Mouse (Mus musculus) lung, adult 2 months (tissue): ENCODE results near the gene Zbtb20. TPM values are rescaled to one million over a fixed set of nuclear protein-coding genes. Genes with fewer than 3 reads are reported as not detected.

Source experiments
- DNase-seq: peaks from one replicate; pipeline ENCODE4 v3.0.0; 2022
- H3K4me1 ChIP-seq: fragments of 200-500 bp; 2 replicates; pipeline ENCODE4 v1.6.1; 2011; ENCODE audit warnings: low read length; ENCODE audit not compliant: control insufficient read depth, insufficient read depth
- H3K4me3 ChIP-seq: fragments of 200-500 bp; replicated peaks from 2 replicates; pipeline ENCODE3; 2011; ENCODE audit warnings: low read depth, mild to moderate bottlenecking, control low read depth, low read length; ENCODE audit errors: extremely low read depth
- CTCF ChIP-seq: fragments of 200-500 bp; IDR thresholded peaks from 2 replicates; pipeline ENCODE4 v1.5.1; 2011; ENCODE audit warnings: mild to moderate bottlenecking, low read length, control low read depth; ENCODE audit not compliant: insufficient read depth
- POLR2A ChIP-seq: fragments of 200-500 bp; IDR thresholded peaks from 2 replicates; pipeline ENCODE4 v1.6.1; 2011; ENCODE audit warnings: low read depth, mild to moderate bottlenecking, control low read depth, low read length, borderline replicate concordance; ENCODE audit errors: extremely low read depth
- WGBS: fragments of 180-500 bp; shearing (Covaris S2); methylation state at CpG from one replicate; pipeline ENCODE4 v1.1.7; 2018; 5-methylcytosine and 5-hydroxymethylcytosine counted together
- polyA plus RNA-seq: library from polyadenylated mRNA; depleted of rRNA; stranded (reverse); fragments of >200 nt; gene quantifications from 2 replicates; pipeline ENCODE4 v1.2.3, GENCODE M21; 2012

Gene Zbtb20
- polyA plus RNA-seq, 1 experiment, result 30.7 TPM

DNA sequence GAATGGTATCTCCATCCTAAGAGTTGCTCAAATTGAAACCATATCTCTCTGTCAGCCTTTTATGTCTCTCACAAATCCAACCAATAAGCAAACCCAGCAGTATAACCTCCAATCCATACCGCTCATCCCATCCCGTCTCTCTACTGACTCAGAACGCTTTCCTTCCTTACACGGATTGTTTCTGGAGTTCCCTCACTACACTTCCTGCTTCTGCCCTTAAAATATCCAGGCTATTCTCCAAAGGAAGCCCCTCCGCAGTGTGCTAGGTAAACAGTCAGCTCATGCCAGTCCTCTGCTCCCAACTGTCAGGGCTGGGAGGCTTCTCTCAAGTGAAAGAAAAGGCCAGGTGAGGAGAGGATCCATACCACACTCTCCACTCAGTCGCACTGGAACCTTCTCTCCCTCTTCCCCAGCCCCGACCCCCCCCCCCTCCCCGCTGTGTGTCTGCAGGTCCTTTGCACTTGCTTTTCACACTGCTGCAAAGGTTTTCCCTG is 563.2 kb downstream of the Zbtb20 start:
- TF ChIP-seq CTCF (no peak), POLR2A (no peak)
- H3K4me3 ChIP-seq, result no peak overlapping the region
- H3K4me1 ChIP-seq, result peaks cover 2% of the 10 kb centered on the region
- no peak for DNase-seq
- WGBS, result 44% methylated on average over 8 of the region's 8 CpGs

DNA sequence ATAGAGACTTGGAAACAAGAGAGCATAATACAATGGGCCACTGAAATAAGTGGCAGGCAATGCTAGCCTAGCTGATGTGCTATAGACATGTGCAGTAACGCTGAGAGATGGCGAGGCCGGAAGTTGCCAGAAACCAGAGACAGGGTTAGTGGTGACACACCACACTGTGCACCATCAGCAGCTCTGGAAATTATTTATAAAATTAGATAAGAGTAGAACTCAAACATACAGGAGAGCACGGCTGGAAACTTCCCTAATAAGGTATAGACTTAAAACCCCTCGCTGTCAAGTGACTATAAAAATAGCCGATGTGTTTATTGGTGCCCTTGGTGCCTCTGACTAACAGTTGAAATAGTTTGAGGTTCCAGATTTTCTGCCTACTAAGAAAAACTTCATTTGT is 565.7 kb downstream of the Zbtb20 start:
- no peak for TF ChIP-seq CTCF
- TF ChIP-seq POLR2A, result no peak
- Histone ChIP-seq H3K4me3 (no peak overlapping the region), H3K4me1 (peaks cover 2% of the 10 kb centered on the region)
- no peak for DNase-seq
- 75% methylated on average over 6 of the region's 6 CpGs for WGBS

DNA sequence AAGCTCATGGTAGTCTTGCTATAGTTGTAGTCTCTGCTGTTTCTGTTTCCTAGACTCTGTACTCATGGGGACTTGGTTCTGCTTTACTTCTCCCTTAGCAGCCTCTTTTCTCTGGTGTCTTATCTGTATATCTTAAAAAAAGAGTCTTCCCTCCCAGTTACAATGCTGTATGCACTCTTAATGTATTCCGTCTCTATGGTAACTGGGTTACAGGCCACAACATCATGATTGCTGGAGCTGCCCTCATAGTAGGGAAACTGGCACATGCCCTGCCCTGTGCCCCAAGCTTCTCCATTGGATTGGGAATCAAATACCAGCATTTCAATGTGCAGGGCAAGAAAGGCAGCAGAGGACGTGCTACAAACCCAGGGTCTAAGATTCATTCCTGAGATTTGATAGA is 567.4 kb downstream of the Zbtb20 start:
- 88% methylated on average over 2 of the region's 2 CpGs for WGBS

DNA sequence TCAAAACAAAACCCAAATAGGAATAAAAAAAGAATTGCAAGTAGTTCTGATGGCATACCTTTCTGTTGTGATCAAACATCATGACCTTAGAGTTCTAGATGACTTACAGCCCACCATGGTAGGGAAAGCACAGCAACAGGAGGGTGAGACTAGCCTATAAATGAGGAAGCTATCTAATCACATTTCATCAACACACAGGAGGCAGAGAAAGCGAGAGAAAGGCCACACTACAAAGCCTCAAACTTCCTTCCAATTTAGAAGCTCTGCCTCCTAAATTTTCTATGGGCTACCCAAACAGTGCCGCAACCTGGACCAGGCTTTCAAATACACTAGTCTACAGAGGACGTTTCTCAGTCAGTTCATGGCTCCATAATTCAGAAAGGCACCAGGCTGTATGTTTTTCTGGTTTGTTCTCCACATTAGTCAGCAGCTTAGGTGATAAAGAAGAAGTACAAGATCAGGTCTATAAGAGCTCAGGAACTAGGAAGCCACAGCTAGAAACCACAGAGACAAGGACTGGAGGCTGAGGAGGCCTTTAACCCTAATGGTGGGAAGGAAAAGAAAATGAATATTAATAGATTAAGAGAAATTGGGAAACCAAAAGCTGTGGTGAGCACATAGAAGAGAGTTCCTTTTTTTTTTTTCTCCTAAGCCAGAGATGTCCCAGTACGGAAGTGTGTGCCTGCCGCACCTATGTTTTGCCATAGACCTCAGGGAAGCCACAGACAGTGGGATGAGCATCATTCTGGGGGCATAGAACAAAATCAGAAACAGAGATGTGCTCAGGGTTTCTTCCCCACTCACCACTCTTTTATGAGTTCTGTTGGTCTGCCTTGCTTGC is 572.7 kb downstream of the Zbtb20 start:
- WGBS, result 87% methylated on average over 5 of the region's 5 CpGs
- no peaks in the 10 kb centered on the region; the same call in 1 of the 2 replicates for H3K4me1 ChIP-seq
- no peak overlapping the region for H3K4me3 ChIP-seq

More for the DNA sequence above, 567.4 kb downstream of the Zbtb20 start:
- Histone ChIP-seq H3K4me3 (no peak overlapping the region), H3K4me1 (peaks cover 2% of the 10 kb centered on the region)
- TF ChIP-seq CTCF (no peak), POLR2A (no peak)
- no peak for DNase-seq

DNA sequence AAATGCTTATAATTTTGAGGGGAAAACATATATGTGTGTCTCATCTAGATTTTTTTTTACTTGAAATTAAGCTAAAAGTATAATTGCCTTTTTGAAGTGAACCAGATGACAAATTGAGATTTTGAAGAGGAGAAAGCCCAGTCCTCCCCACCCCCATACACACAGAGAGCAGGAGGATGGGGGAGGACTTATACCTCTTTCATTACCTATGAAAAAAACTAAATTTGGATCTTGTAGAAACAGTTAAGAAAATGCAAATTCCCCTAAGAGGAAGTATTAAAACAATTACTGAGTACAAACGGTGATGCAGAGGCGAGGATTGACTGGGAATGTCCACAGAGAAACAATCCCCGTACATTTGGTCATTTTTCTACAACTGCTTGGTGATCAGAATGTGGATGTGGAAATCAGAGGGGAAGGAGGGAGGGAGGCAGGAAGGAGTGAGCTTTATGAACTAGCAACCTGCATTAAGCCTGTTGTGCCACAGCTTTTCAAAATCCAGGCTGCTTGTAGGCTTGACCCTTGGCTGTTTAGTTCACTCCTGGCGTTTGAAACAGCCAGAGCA is 578.8 kb downstream of the Zbtb20 start:
- 59% methylated on average over 4 of the region's 4 CpGs for WGBS
- TF ChIP-seq POLR2A (no peak), CTCF (no peak)
- no peak for DNase-seq
- Histone ChIP-seq H3K4me3 (no peak overlapping the region), H3K4me1 (0 out of 2 replicates have a peak, but pooled peaks cover 4% of the 10 kb centered on the region)

More for the DNA sequence above, 572.7 kb downstream of the Zbtb20 start:
- no peak for TF ChIP-seq CTCF
- no peak for TF ChIP-seq POLR2A
- DNase-seq, result no peak

DNA sequence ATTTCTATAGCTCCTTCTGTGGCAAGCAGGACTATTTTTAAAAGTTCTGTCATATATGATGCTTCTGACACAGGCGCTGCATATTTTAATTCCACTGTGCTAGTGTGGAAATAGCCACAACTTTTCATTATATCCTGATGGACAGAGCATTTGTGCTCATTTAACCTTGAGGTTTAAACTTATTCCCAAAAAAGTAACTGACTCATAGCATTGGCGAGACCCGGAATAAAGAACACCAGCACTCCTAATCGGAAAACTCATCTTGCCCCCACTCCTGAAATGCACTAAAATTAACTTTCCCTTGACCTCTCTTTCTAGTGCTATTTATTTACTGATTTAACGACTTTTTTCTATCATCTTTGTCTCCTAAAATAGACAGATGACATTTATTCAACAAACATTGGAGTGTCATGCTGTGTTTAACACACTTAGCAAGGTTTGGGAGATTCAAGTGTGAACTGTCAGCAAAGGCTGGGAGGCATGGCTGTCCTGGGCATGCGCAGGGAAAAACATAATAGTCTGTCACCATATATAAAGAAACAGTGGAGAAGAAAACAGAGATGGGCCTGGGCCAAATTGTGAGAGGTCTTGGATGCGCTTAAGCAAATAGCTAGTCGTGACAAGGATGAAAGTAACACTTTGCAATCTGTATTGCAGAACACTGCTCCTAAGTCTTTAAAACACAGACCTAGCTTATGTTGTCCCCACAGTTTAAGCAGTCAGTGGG is 580.9 kb downstream of the Zbtb20 start:
- WGBS, result 64% methylated on average over 8 of the region's 8 CpGs
- TF ChIP-seq CTCF (no peak), POLR2A (no peak)
- H3K4me3 ChIP-seq, result no peak overlapping the region
- DNase-seq, result no peak
- H3K4me1 ChIP-seq, result 0 out of 2 replicates have a peak, but pooled peaks cover 4% of the 10 kb centered on the region

DNA sequence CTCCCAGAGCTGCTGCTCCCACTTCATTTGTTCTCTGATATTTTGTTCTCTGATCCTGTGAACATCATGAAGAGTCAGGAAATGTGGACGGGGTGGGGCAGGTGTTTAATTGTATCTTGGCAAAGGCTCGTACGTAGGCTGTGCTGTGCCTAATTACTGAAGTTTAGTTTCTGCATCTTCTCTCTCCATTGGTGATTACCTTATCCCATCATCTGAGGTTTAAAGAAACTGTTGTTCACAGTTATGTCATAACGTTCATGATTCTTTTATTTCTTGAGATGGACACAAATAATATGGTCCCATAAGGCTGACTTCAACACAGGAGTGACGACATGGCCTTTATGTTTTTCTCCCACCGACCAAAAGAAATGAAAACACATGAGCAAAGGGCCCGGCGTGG is 582.1 kb downstream of the Zbtb20 start:
- TF ChIP-seq CTCF, result no peak
- H3K4me3 ChIP-seq, result no peak overlapping the region
- no peak for DNase-seq
- 0 out of 2 replicates have a peak, but pooled peaks cover 4% of the 10 kb centered on the region for H3K4me1 ChIP-seq
- WGBS, result 81% methylated on average over 8 of the region's 8 CpGs

DNA sequence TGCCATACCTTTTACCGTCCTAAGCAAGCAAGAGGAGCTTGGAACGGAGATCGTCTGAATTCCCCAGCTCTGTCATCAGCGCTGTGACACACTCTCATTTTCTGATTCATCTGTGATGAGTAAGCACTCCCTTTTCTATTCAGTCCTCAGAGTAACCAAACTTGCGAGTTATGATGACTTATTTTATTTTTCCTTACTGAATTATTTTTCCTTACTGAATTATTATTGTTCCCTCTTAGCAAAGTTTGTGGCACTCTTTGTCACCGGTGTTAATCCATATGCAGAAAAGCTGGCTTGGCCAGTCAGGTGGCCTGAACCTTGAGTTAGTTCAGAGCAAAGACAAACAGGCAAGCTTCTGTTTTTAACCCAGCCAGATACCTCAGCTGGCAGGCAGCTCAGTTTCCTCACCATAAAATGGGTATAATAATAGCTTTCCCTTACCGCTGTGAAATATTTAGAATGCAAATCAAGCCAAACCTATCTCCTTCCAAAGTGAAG is 583.1 kb downstream of the Zbtb20 start:
- WGBS, result 59% methylated on average over 7 of the region's 7 CpGs
- no peak overlapping the region for H3K4me3 ChIP-seq
- H3K4me1 ChIP-seq, result peaks cover 6% of the 10 kb centered on the region
- no peak for DNase-seq
- TF ChIP-seq CTCF (no peak), POLR2A (no peak)

DNA sequence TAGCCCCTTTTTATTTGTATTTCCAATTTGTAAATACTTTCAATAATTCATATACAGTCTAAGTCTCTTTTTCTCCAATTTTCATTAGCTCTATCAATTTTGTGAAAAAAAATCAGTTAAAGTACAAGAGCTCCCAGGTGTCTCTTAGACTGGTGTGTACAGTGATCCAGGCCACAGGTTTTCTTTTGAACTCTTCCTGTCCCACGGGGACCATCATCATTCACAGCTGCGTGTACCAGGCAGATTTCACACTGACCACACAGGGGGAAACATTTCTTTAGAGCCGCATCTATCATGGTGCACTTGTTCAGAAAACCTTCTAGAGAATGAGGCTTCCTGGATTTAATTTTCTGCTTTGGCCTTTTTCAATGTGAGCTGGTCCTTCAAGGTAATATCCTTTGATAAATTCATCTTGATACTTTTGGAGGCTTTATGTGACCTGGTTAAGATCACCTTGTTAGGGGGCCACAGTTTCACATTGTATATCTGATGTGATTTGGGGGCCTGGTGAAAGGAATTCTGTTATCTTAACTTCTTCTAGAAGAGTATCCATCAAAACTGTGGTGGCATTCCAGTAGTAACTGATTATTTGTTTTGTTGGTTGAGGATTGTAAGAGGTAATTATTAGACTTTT is 586.2 kb downstream of the Zbtb20 start:
- Histone ChIP-seq H3K4me3 (no peak overlapping the region), H3K4me1 (peaks cover 16% of the 10 kb centered on the region)
- no peak for TF ChIP-seq CTCF
- no peak for TF ChIP-seq POLR2A
- WGBS, result 93% methylated on average over 3 of the region's 3 CpGs
- DNase-seq, result no peak
